Mouse (Mus musculus): Measurements from ENCODE around the gene Clip4. TPM values are rescaled to one million over a fixed set of nuclear protein-coding genes. Genes with fewer than 3 reads are reported as not detected.
A peak's percentile ranks its signal among the peaks of the same experiment; 100 is the strongest.

Gene Clip4
- polyA plus RNA-seq, 1 experiment from 2014 or later, result 7.2 TPM

- ATAC-seq (ENCODE audit: insufficient read depth, low FRiP score, low read depth), result no peak
- Histone ChIP-seq H3K9ac (no peak overlapping the region), H3K4me2 (no peak overlapping the region), H3K27me3 (replicated peaks) (no peaks in the 10 kb centered on the region), H3K9me3 (no peaks in the 10 kb centered on the region), H3K36me3 (no peaks in the 10 kb centered on the region), H3K4me1 (no peaks in the 10 kb centered on the region), H3K4me3 (replicated peaks) (no peak overlapping the region), H3K27ac (no peak overlapping the region)
- WGBS, result 78% methylated on average over 7 of the region's 7 CpGs
Observed at GRCm38 (mm10) chr17:71875492-71875891, 107.2 kb downstream of the Clip4 start.

- Histone ChIP-seq H3K9me3 (no peaks in the 10 kb centered on the region), H3K27me3 (replicated peaks) (no peaks in the 10 kb centered on the region), H3K36me3 (no peaks in the 10 kb centered on the region), H3K4me2 (no peak overlapping the region), H3K4me1 (no peaks in the 10 kb centered on the region), H3K9ac (no peak overlapping the region), H3K27ac (no peak overlapping the region), H3K4me3 (replicated peaks) (no peak overlapping the region)
- 79% methylated on average over 6 of the region's 6 CpGs for WGBS
- ATAC-seq (ENCODE audit: insufficient read depth, low FRiP score, low read depth), result no peak
Observed at GRCm38 (mm10) chr17:71881369-71881768, 113.1 kb downstream of the Clip4 start.

GRCm38 (mm10) chr17:71909107-71909506 lies 140.8 kb downstream of the Clip4 start:
- H3K4me2 ChIP-seq, result no peak overlapping the region
- H3K4me3 ChIP-seq (replicated peaks), result no peak overlapping the region
- H3K27me3 ChIP-seq (replicated peaks), result no peaks in the 10 kb centered on the region
- ATAC-seq (ENCODE audit: insufficient read depth, low FRiP score, low read depth), result no peak
- no peak overlapping the region for H3K27ac ChIP-seq
- no peaks in the 10 kb centered on the region for H3K4me1 ChIP-seq
- H3K9ac ChIP-seq, result no peak overlapping the region
- no peaks in the 10 kb centered on the region for H3K36me3 ChIP-seq
- no peaks in the 10 kb centered on the region for H3K9me3 ChIP-seq
- 54% methylated on average over 3 of the region's 3 CpGs for WGBS

- Histone ChIP-seq H3K9me3 (no peaks in the 10 kb centered on the region), H3K4me1 (no peaks in the 10 kb centered on the region), H3K4me2 (no peak overlapping the region), H3K27me3 (replicated peaks) (no peaks in the 10 kb centered on the region), H3K36me3 (no peaks in the 10 kb centered on the region), H3K27ac (no peak overlapping the region), H3K9ac (no peak overlapping the region), H3K4me3 (replicated peaks) (no peak overlapping the region)
- peak; percentile 69 for ATAC-seq (ENCODE audit: insufficient read depth, low FRiP score, low read depth)
- 23% methylated on average over 3 of the region's 3 CpGs for WGBS
Observed at GRCm38 (mm10) chr17:71913188-71913587, 144.9 kb downstream of the Clip4 start.

Other genes starting within 250 kb of the Clip4 start
- gene Ndc80, start 241.6 kb upstream of the Clip4 start, polyA plus RNA-seq (2015; fragmentation: Nextera tagmentation; extraction: Ambion mirVana), result 41.2 and 41.3 TPM in 2 replicates
- gene Spdya, start 216.4 kb upstream of the Clip4 start, polyA plus RNA-seq (2015; fragmentation: Nextera tagmentation; extraction: Ambion mirVana), result 0.72 and 0.78 TPM in 2 replicates
- gene Wdr43, start 152.6 kb upstream of the Clip4 start, polyA plus RNA-seq (2015; fragmentation: Nextera tagmentation; extraction: Ambion mirVana), result 74.6 and 76.4 TPM in 2 replicates
- gene Togaram2, start 95.2 kb upstream of the Clip4 start, polyA plus RNA-seq (2015; fragmentation: Nextera tagmentation; extraction: Ambion mirVana), result 0.39 and 0.40 TPM in 2 replicates
- gene Pcare, start 15.6 kb upstream of the Clip4 start, polyA plus RNA-seq (2015; fragmentation: Nextera tagmentation; extraction: Ambion mirVana), result not detected in 2 replicates

All from stomach, embryonic 15.5 days (tissue).